Mouse (Mus musculus): ENCODE results near the gene Olfr823. TPM values are rescaled to one million over a fixed set of nuclear protein-coding genes. Genes with fewer than 3 reads are reported as not detected.
A peak's percentile ranks its signal among the peaks of the same experiment; 100 is the strongest.
"Not testable (repeated sequence)": the region's sequence is repeated elsewhere in the genome, so short reads cannot be mapped to it uniquely, and the experiment has no call there.

Gene Olfr823
- polyA plus RNA-seq (2015; fragmentation: Nextera tagmentation; extraction: Ambion mirVana) = not detected in 2 replicates

DNA sequence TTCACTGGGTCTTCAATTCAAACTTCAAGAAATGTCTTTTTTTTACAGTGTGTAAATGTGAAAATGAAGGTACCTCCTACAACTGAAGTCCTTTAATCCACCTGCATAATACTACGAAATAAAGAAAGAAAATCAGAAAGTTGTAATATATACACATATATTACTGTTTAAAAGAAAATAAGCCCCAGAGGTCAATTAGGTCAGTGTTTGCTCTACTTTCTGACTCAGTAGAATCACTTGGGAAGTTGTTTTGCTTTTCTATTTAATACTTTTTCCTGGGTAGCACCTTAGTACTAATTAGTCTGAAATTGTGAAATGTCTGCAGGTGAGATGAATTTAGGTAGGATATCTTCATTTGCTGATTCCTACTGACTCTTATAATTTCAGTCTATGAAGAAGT, at the start of gene Olfr823:
Gene Olfr823, minus strand, starts transcription at position 101 of the 400 bp plus-strand sequence.
- H3K36me3 ChIP-seq (ENCODE audit: control insufficient read depth, insufficient read depth); H3K9me3 ChIP-seq (ENCODE audit: control insufficient read depth, low read length); H3K27me3 ChIP-seq (replicated peaks; ENCODE audit: control insufficient read depth, insufficient read depth, low read length); H3K4me3 ChIP-seq (replicated peaks; ENCODE audit: low read length); H3K27ac ChIP-seq (ENCODE audit: low read length); H3K4me2 ChIP-seq (ENCODE audit: low read length); H3K9ac ChIP-seq (replicated peaks; ENCODE audit: low read depth, low read length); H3K4me1 ChIP-seq (replicated peaks; ENCODE audit: control insufficient read depth, insufficient read depth, low read length); ATAC-seq: not testable (repeated sequence)
- 100% methylated on average over 1 of the region's 1 CpGs for WGBS

DNA sequence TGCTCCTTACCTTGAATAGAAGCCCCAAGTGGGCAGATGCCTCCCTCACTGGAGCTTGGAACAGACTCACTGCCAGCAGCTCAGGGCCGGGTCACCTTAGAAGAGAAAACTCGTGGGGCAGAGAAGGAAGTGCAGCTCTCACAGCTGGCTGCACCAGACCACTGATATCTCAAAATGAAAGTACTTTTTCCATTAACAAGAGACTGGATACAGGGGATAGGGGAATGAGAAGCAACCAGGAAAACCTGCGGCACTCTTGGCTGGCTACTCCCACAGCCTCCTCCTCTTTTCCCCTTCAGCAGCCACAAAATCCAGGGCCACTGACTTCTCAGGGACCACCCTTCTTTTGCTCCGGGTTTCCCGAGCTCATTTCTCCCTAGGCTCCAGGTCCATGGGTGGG, 28.9 kb upstream of the Olfr823 start:
- no peak overlapping the region for H3K27ac ChIP-seq (ENCODE audit: low read length)
- H3K27me3 ChIP-seq (replicated peaks; ENCODE audit: control insufficient read depth, insufficient read depth, low read length) = no peaks in the 10 kb centered on the region
- WGBS = 86% methylated on average over 5 of the region's 5 CpGs
- H3K36me3 ChIP-seq (ENCODE audit: control insufficient read depth, insufficient read depth) = no peaks in the 10 kb centered on the region
- H3K4me1 ChIP-seq (replicated peaks; ENCODE audit: control insufficient read depth, insufficient read depth, low read length) = no peaks in the 10 kb centered on the region
- no peaks in the 10 kb centered on the region for H3K9me3 ChIP-seq (ENCODE audit: control insufficient read depth, low read length)
- H3K4me2 ChIP-seq (ENCODE audit: low read length) = no peak overlapping the region
- ATAC-seq = no peak
- H3K4me3 ChIP-seq (replicated peaks; ENCODE audit: low read length) = no peak overlapping the region
- H3K9ac ChIP-seq (replicated peaks; ENCODE audit: low read depth, low read length) = no peak overlapping the region

DNA sequence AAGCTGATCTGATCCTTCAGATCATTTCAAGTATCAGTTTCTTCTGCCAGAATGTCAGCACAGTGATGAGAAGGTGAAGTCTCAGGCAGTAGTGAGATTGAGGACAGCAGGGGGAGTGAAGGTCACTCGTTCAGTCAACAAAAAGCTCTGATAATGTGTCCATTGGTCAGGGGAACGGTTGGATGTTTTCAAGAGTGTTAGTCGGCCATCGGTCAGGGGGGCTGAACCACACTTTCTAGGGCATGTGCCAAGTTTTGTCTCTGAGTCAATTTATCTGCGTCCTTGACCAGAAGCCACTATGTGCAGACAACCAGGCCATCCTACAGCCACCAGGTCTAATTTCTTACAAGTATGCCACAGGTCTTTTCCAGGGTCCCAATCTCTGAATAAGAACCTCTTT, 27.3 kb upstream of the Olfr823 start:
- ATAC-seq; H3K9me3 ChIP-seq (ENCODE audit: control insufficient read depth, low read length): not testable (repeated sequence)
- WGBS = 84% methylated on average over 5 of the region's 5 CpGs

DNA sequence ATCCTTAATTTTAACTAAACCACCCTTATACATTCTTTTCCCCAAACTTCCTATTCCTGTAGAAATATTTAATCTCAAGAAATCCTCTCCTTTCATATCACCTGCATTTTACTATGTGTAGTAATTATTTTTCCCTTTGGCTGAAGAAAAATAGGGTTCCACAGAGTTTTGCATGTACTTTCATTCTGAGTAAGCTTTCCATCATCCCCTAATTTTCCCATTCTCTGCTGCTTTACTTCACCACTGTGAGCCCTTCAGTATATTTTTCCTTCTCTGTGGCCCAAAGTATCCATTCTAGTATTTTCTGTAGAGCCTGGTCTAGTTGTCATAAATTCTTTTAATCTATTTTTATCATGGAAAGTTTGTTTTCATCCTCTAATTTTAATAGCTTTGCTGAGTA, 19.6 kb upstream of the Olfr823 start:
- Histone ChIP-seq H3K4me2 (ENCODE audit: low read length) (no peak overlapping the region), H3K9me3 (ENCODE audit: control insufficient read depth, low read length) (no peaks in the 10 kb centered on the region), H3K4me1 (replicated peaks; ENCODE audit: control insufficient read depth, insufficient read depth, low read length) (no peaks in the 10 kb centered on the region), H3K27me3 (replicated peaks; ENCODE audit: control insufficient read depth, insufficient read depth, low read length) (no peaks in the 10 kb centered on the region), H3K9ac (replicated peaks; ENCODE audit: low read depth, low read length) (no peak overlapping the region), H3K4me3 (replicated peaks; ENCODE audit: low read length) (no peak overlapping the region), H3K36me3 (ENCODE audit: control insufficient read depth, insufficient read depth) (no peaks in the 10 kb centered on the region), H3K27ac (ENCODE audit: low read length) (no peak overlapping the region)
- no peak for ATAC-seq

More for the DNA sequence above, 27.3 kb upstream of the Olfr823 start:
- not testable (repeated sequence) for H3K27ac ChIP-seq (ENCODE audit: low read length); H3K4me3 ChIP-seq (replicated peaks; ENCODE audit: low read length); H3K36me3 ChIP-seq (ENCODE audit: control insufficient read depth, insufficient read depth); H3K9ac ChIP-seq (replicated peaks; ENCODE audit: low read depth, low read length); H3K4me1 ChIP-seq (replicated peaks; ENCODE audit: control insufficient read depth, insufficient read depth, low read length); H3K4me2 ChIP-seq (ENCODE audit: low read length); H3K27me3 ChIP-seq (replicated peaks; ENCODE audit: control insufficient read depth, insufficient read depth, low read length)

DNA sequence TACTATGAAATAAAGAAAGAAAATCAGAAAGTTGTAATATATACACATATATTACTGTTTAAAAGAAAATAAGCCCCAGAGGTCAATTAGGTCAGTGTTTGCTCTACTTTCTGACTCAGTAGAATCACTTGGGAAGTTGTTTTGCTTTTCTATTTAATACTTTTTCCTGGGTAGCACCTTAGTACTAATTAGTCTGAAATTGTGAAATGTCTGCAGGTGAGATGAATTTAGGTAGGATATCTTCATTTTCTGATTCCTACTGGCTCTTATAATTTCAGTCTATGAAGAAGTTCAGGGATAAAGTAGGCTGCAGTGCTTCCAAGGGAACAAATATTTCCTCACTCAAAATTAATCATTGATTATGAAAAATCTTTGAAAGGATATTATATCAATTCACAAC, 14.7 kb upstream of the Olfr823 start, which contains the start of gene Olfr824:
Gene Olfr824, minus strand, starts transcription at position 101 of the 400 bp plus-strand sequence.
- H3K9ac ChIP-seq (replicated peaks; ENCODE audit: low read depth, low read length); H3K4me2 ChIP-seq (ENCODE audit: low read length); H3K4me1 ChIP-seq (replicated peaks; ENCODE audit: control insufficient read depth, insufficient read depth, low read length); H3K4me3 ChIP-seq (replicated peaks; ENCODE audit: low read length); H3K36me3 ChIP-seq (ENCODE audit: control insufficient read depth, insufficient read depth); H3K27ac ChIP-seq (ENCODE audit: low read length); ATAC-seq; H3K9me3 ChIP-seq (ENCODE audit: control insufficient read depth, low read length); H3K27me3 ChIP-seq (replicated peaks; ENCODE audit: control insufficient read depth, insufficient read depth, low read length): not testable (repeated sequence)

DNA sequence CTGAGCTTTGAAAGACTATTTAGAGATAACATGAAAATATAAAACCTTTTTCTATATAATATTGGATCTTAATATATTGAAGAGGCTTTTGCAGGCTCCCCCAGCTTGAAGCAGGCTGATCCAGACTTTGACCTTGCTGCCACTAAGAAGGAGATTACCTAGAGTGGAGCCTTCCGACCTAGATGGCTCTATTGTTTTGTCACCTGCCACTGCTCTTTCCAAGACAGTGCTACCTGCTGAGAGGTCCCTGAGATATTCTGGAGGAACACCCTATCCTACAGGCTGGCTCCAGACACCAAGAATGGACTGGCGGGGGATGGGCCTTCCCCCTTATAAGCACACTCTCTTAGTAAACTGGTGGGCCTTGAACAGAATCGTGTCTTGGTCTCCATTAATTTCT, 862 bp upstream of the Olfr823 start:
- H3K4me2 ChIP-seq (ENCODE audit: low read length); H3K4me3 ChIP-seq (replicated peaks; ENCODE audit: low read length); H3K27ac ChIP-seq (ENCODE audit: low read length); ATAC-seq; H3K4me1 ChIP-seq (replicated peaks; ENCODE audit: control insufficient read depth, insufficient read depth, low read length); H3K36me3 ChIP-seq (ENCODE audit: control insufficient read depth, insufficient read depth); H3K27me3 ChIP-seq (replicated peaks; ENCODE audit: control insufficient read depth, insufficient read depth, low read length); H3K9ac ChIP-seq (replicated peaks; ENCODE audit: low read depth, low read length); H3K9me3 ChIP-seq (ENCODE audit: control insufficient read depth, low read length): not testable (repeated sequence)
- 59% methylated on average over 3 of the region's 3 CpGs for WGBS

DNA sequence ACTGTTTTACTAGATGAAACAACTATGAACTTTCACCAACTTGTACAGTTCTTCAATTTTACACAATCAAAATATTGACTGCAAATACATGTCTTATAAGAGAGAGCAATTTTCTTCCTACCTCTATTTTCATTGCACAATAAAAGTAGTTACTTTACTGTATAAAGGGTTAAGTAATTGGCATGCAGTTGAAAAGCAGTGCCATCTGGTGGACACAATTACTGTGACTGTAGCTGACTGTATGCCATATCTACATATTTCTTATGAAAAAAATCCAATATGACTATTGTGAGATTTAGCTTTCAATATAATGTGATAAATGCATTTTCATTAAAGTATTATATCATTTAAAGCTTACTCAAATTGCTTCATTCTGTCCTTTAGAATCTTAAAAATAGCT, 19.1 kb downstream of the Olfr823 start:
- no peaks in the 10 kb centered on the region for H3K36me3 ChIP-seq (ENCODE audit: control insufficient read depth, insufficient read depth)
- no peak overlapping the region for H3K4me2 ChIP-seq (ENCODE audit: low read length)
- ATAC-seq = no peak
- no peaks in the 10 kb centered on the region for H3K27me3 ChIP-seq (replicated peaks; ENCODE audit: control insufficient read depth, insufficient read depth, low read length)
- H3K4me3 ChIP-seq (replicated peaks; ENCODE audit: low read length) = no peak overlapping the region
- no peaks in the 10 kb centered on the region for H3K9me3 ChIP-seq (ENCODE audit: control insufficient read depth, low read length)
- H3K9ac ChIP-seq (replicated peaks; ENCODE audit: low read depth, low read length) = no peak overlapping the region
- no peaks in the 10 kb centered on the region for H3K4me1 ChIP-seq (replicated peaks; ENCODE audit: control insufficient read depth, insufficient read depth, low read length)
- no peak overlapping the region for H3K27ac ChIP-seq (ENCODE audit: low read length)

DNA sequence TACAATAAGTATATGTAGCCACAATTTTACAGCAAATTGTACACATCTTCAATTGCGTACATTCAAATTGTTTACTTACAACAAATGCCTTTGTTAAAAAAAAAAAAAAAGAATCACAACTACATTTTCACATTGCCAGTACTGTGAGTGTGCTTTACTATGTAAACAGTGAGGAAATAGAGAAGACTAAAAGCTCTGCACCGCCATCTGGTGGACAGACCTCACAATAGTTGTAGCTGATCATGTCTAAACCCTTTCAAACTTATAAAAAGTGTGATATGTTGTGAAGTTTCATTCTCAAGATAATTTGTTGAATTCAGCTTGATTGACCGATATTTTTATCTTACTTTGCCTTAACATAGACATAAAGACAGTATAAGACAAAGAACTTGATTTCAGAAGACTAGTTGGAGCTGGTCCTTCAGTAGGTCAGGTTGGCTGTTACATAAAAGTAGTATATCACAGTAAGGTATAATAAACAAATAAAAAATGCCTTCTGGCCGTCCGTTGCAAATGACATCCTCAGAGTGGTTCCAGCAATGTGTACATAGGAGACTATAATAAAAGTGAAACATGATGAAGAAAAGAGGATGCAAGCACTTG, 22.2 kb downstream of the Olfr823 start:
- H3K27me3 ChIP-seq (replicated peaks; ENCODE audit: control insufficient read depth, insufficient read depth, low read length) = no peaks in the 10 kb centered on the region
- no peak overlapping the region for H3K27ac ChIP-seq (ENCODE audit: low read length)
- no peak overlapping the region for H3K9ac ChIP-seq (replicated peaks; ENCODE audit: low read depth, low read length)
- H3K4me2 ChIP-seq (ENCODE audit: low read length) = no peak overlapping the region
- no peaks in the 10 kb centered on the region for H3K4me1 ChIP-seq (replicated peaks; ENCODE audit: control insufficient read depth, insufficient read depth, low read length)
- H3K9me3 ChIP-seq (ENCODE audit: control insufficient read depth, low read length) = no peaks in the 10 kb centered on the region
- H3K36me3 ChIP-seq (ENCODE audit: control insufficient read depth, insufficient read depth) = no peaks in the 10 kb centered on the region
- no peak overlapping the region for H3K4me3 ChIP-seq (replicated peaks; ENCODE audit: low read length)
- peak; percentile 78 for ATAC-seq
- 26% methylated on average over 5 of the region's 5 CpGs for WGBS

DNA sequence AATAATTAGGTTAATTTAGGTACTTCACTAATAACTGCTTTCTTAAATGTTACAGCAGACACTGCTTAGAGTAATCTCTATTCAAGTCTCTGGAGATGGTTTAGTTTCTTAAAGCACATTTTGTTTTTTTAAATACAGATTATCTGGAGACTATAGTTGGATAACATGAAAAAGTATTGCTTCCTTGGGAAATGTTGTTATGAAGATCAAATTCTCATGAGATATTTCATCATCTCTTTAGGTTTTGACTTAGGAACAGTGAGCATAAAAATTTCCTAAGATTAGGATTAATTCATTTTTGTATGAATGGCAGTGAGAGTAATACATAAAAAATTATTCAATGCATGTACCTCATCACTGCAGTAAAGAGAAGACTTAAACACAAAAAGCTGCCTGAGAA, 44.3 kb downstream of the Olfr823 start, which contains the start of gene Olfr822:
Gene Olfr822, plus strand, starts transcription at position 301 of the 400 bp plus-strand sequence.
- H3K4me1 ChIP-seq (replicated peaks; ENCODE audit: control insufficient read depth, insufficient read depth, low read length) = no peaks in the 10 kb centered on the region
- no peaks in the 10 kb centered on the region for H3K9me3 ChIP-seq (ENCODE audit: control insufficient read depth, low read length)
- no peaks in the 10 kb centered on the region for H3K27me3 ChIP-seq (replicated peaks; ENCODE audit: control insufficient read depth, insufficient read depth, low read length)
- no peak within 1 kb of the TSS for H3K4me3 ChIP-seq (replicated peaks; ENCODE audit: low read length)
- H3K9ac ChIP-seq (replicated peaks; ENCODE audit: low read depth, low read length) = no peak within 1 kb of the TSS
- no peaks in the 10 kb centered on the region for H3K36me3 ChIP-seq (ENCODE audit: control insufficient read depth, insufficient read depth)
- ATAC-seq = no peak
- no peak within 1 kb of the TSS for H3K27ac ChIP-seq (ENCODE audit: low read length)
- no peak within 1 kb of the TSS for H3K4me2 ChIP-seq (ENCODE audit: low read length)
